Mouse (Mus musculus) gastrocnemius, postnatal 10 days (tissue): Measurements from ENCODE around the gene Wdr45. TPM values are rescaled to one million over a fixed set of nuclear protein-coding genes. Genes with fewer than 3 reads are reported as not detected.
A peak's percentile ranks its signal among the peaks of the same experiment; 100 is the strongest.
"Not testable (repeated sequence)": the region's sequence is repeated elsewhere in the genome, so short reads cannot be mapped to it uniquely, and the experiment has no call there.

ENCODE experiments used
- DNase-seq: peaks from one replicate; pipeline ENCODE4 v3.0.0; 2021; ENCODE audit warnings: mixed read lengths
- total RNA-seq, 2 experiments: library from RNA; stranded (reverse); gene quantifications; 2 replicates each; pipeline ENCODE4 v1.2.3; 2021

Gene Wdr45
- total RNA-seq, 2 experiments from 2014 or later: 19.6 to 24.3 TPM

DNA sequence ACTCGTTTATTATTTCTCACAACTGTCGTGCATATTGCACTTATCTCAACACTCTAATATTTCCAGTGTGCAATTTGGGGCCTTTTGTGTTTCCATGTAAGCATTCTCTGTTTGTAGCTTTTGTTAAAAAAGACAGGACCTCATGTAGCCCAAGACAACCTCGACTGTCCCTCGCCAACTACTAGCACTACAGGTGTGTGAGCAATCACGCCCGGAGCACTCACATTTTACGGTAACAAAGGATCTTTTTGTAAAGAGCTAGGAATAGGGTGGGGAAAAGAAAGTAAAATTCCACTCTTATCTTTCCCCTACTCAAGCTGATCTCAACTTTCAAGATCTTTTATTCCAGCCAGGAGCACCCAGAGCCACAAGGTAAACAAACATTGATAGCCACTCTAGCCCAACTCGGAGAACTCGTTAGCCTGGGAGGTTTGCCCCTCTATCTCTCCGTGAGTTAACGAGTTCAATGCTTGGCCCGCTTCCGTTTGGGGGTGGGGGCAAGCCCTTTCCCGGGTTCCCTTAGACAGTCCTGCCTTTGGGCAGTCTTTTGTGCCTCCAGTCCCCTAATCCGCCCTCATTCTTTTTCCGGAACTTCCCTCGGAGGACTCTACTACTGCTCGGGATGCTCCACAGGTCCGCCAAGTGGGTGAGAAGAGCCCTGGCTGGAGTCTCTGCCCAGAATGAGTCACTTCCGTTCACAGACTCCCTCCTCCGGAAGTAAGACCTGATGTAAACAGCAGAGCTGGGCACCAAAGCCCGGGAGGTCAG is 7.6 kb downstream of the Wdr45 start, which contains the start of gene Gm45208:
TSS of gene Gm45208 (plus strand) at position 732 of the 768 bp plus-strand sequence.
- DNase-seq: peak; percentile 56

DNA sequence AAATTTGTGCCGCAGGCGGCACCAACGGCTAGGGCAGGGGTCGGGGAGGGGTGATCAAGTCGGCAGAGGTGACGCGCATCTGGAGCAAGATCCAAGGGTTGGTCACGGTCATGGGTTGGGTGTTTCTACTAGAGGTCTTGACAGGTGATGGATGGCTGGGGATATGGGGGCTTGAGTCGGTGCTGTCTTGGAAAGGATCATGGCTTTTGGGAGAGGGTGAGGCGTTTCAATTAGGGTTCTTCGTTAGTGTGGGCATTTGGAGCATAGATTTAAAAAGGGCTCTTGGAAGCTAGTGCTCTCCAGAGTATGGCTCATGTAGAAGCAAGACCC is 8.1 kb downstream of the Wdr45 start:
- DNase-seq: no peak

DNA sequence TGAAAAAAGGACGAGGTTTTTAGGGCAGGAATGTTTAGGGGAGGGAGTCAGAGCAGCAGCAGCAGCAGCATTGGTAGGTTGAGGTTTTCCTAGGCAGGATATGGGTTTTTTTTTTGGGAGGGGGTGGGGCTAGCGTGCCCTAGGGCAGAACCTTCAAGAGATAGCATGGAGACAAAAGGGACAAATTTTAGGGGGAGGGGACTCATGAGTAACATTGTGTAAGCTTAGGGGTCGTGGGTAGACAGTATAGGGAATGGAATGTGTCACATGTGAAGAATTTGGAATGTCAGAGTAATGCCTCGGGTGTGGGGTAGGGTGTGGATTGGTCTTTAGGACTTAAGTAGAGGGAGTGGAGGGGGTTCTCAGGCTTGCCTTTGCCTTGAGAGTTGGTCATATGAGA is 8.6 kb downstream of the Wdr45 start:
- no peak for DNase-seq

DNA sequence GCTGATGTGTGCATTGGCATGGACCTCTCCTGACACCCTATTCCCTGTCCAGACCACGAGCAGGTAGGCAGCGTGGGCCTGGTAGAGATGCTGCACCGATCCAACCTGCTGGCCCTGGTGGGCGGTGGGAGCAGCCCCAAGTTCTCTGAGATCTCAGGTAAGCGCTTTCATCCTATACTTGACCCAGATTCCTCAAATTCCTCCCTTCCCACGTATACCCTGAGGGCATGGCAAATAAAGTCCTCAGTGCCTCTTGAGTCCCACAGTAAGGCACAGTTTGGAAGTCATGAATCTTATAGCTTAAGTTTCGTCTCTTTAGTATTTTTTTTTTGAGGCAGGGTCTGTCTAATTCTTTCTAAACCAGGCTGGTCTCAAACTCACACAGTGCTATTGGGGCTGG is 10.0 kb downstream of the Wdr45 start:
- DNase-seq: no peak

DNA sequence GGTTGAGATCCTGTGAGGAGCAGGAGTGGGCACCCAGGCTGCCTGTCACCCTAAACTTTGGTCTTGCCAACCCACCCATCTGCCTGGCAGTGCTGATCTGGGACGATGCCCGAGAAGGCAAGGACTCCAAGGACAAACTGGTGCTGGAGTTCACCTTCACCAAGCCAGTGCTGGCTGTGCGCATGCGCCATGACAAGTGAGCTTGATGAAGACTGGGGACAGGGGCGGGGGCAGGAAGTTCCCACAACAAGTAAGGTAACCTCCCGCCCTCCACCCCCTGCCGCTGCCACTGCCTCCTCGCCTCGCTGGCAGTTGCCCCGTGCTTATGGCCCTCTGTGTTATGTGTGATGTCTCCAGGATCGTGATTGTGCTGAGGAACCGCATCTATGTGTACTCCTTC is 11.7 kb downstream of the Wdr45 start:
- no peak for DNase-seq

DNA sequence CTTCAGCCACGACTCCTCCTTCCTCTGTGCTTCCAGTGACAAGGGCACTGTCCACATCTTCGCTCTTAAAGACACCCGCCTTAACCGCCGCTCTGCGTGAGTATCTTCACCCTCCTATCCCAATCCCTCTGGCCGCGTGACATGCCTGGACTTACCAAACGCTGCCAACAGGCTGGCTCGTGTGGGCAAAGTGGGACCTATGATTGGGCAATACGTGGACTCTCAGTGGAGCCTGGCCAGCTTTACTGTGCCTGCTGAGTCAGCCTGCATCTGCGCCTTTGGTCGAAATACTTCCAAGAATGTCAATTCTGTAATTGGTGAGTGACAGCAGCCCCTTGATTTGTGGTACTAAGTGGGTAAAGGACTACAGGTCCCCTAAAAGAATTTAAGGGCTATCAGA is 13.0 kb downstream of the Wdr45 start:
- DNase-seq: no peak

DNA sequence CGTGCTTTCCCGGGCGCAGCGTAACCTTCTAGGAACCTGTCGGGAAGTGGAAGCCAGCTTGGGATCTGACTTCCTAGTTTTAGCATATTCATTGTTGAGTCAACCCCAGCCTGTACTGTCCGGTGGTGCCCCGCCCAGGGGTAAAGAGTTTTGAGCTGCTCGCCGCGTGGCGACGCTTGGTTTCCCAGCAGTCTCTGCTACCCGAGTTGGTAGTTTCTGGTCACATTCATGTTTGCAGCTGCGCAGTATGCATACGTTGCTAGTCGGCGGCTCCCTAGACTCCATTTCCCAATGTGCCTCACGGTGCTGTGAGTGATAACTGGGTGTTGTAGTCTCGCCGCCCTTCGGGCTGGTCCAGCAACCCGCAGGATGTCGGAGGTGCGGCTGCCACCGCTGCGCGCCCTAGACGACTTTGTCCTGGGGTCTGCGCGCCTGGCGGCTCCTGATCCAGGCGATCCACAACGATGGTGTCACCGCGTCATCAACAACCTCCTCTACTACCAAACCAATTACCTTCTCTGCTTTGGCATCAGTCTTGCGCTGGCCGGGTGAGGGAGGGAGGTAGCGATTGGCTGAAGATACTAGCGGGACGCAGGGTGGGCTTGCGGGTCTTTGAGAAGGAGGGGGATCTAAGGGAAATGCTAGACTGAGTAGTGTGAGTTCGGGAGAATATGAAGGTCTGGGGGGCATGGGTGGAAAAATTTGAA is 14.2 kb downstream of the Wdr45 start, which contains the start of gene Praf2:
TSS of gene Praf2 (plus strand) at position 225 of the 707 bp plus-strand sequence.
- DNase-seq: peak; percentile 51

DNA sequence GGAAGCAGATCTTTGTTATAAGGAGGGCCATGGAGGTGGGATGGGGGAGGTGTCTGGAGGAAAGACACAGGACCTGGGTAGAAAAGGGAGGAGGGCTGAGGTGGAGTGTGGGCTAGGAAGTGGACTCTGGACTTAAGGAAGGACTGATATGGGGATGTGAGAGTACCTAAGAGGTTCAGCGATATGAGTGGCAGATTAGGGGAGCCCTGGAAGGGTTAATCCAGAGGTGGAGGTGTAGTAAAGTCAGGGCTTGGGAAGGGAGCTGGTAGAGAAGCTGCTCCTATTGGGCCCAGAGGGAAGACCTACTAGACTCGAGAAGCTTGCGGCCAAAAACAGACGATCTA is 14.8 kb downstream of the Wdr45 start:
- no peak for DNase-seq

DNA sequence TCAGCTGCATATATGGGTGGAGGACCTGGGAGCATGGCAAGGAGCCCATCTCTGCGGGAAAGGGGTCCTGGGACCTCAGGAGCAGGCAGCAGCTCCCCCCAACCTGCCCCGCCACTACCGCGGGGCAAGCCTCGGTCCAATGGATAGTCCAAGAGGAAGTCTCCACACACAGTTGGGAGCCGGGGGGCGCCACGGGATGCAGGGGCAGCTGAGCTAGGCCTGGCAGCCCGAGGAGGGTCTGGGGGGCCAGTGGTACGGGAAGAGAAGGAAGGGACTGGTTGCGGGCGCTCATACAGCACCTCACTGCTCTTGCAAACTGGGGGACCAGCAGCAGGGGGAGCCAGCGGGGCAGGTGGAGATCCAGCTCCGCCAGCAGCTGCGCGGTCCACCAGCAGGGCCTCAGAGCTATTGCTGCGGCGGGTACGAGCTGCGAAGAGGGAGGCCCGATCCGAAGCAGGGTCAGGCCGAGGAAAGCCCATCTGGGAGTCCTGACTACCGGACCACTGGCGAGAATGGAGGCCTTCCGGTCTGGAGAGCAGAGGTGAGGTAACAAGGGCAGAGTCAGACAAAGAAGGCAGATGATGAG is 19.5 kb downstream of the Wdr45 start:
- DNase-seq: peak; percentile 77

DNA sequence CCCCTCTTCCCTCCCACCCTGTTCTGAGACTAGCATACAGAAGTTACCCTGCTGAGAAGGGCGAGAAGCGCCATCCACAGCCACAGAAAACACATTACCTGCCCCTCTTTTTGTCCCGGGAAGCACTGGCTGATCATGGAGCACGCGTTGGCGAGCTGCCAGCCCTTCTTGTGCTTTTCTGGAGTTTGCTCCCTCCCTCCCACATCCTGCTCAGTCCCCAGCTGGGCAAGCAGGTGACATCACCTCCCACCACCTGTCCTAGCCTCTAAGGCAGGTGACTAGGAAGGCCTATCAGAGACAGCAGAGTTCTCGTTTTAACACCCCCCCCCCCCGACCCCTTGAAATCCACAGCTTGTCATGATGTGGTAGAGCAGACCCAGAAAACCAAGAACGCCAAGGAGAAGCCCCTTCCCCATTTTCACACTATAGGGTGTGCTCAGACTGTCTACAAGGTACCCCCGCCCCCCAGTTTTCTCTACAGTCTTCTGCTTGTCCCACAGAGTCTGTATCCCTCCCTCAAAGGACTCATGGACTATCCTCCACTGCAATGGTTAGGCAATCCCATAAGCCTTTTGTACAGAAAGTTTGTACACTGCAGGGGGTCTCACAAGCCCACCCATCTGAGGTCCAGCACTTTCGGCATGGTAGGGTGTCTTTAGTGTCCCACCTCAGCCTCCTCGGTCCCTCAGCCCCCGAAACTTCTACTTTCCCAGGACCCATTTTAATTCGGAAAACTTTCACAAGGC is 25.4 kb downstream of the Wdr45 start:
- DNase-seq: no peak

DNA sequence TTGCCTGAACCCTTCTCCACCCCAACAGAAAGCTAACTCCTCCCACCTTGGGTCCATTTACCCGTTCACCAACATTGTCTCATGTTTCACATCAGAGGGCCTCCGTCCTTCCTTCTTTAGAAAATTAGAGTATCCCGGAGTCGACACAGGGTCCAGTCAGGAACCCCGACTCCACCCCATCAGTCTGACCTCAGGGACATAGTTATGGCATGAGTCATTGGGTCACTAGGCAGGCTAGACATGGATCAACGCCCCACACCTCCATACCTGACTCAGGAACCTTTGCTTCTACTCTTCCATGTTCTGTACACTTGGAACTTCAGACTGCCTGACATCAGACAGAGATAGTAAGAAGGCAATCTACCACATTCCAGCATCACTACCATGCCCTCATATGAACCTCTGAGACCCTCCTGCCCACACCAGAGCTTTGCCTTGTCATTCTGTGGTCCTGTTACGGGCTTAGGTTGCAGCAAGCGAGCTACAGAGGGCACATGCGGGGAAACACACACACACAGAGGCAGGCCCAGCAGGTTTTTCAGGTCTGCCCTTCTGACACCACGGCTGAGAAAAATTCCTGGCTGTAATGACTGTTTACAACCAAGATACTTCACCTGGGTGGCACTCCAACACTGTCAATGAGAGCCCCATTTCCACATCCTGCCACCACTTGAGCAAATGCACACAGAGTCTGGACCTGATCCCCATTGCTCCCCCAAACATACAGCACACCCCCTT is 26.1 kb downstream of the Wdr45 start:
- no peak for DNase-seq

DNA sequence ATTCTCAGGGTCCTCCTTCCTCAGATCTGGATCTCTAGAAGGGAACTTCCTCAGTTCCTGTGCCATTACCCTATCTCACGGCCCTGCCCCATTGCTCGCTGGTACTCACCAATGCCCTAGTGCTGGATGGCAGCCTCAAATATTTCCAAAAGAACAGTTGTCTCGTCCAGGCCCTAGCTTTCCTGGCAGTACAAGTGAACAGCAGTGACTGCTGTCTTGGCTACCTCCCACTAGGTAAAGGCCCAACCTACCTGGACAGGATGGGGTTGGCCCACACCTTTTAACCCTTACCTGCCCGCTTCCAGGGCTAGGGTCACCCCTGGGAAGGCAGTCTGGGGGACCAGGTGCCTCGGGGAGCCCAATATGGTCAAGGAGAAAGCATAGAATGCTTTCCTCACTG is 27.0 kb downstream of the Wdr45 start:
- DNase-seq: no peak

DNA sequence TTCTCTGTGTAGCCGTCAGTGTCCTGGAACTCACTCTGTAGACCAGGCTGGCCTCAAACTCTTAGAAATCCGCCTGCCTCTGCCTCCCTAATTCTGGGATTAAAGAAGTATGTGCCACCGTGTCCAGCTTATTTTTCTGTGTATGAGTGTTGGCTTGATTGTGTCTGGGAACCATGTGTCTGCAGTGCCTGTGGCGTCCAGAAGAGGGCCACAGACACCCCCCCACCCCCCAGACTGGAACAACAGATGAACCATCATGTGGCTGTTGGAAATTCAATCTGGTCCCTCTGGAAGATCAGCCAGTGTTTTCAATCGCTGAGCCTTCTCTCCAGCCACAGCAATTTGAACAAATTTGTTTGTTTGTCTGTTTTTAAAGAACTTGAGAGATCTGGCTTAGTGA is 29.3 kb downstream of the Wdr45 start:
- no peak for DNase-seq

DNA sequence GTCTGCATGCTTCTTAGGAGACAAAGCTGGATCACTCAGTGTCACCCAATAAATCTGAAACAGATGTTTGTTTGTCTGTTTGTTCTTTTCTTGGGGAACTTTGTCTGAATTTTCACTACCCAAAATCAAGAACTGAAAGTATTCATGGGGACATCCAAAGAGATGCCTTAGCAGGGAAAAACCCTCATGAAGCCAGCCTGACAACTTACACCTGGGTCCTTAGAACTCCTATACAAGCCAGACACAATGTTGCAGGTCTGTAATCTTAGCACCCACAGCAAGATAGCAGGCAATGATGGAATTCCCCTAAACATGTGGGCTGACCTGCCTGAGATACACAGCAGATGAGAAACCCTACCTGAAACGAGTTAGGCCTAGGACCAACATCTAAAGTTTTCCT is 30.8 kb downstream of the Wdr45 start:
- no peak for DNase-seq

DNA sequence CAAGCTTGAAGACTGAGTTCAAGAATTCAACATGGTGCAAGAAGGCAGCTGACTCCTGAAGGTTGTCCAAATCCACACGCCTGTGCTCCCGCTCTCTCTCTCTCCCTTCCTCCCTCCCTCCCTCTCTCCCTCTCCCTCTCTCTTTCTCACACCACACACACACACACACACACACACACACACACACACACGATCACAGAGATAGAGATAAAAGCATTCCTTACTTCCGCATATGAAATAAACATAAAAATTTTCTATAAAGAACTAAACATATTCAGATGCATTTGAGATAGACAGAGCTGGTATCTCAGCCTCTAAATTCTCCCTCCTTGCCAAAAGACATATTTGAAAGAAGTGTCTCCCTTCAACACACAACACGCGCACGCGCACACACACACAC is 31.3 kb downstream of the Wdr45 start:
- no peak for DNase-seq

DNA sequence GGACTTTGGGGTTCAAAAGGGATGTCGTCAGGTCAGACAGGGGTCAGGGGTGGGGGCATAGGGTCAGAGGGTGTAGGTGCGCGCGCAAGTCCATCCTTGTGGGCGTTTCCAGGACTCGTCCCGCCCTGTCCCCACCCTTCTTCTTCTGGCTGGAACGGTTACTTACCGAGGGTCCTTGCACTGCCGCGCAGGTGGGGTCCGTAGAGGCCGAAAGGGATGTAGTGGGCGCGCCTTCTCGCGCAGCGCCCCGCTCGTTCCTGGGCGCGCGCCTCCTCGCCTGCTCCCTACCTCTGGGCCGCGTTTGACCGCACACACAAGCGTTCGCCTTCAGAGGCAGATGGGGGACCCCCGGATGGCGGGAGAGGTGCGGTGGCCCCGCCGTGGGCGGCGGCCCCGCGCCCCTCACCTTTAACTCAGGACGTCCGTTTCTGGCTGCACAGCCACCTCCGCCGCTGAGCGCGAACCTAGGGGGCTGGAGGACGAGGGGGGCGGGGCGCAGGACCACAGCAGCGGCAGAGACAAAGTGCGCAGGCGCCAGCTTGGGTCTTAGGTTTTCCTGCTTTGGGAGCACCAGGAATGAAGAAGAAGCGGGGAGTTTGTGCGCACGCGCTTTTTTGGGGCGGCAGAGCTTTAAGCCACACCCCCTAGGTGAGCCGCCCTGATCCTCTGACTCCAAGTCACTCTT is 36.4 kb downstream of the Wdr45 start, which contains the start of gene Ccdc120:
TSS of gene Ccdc120 (minus strand) at position 474 of the 685 bp plus-strand sequence.
- DNase-seq: peak; percentile 49

DNA sequence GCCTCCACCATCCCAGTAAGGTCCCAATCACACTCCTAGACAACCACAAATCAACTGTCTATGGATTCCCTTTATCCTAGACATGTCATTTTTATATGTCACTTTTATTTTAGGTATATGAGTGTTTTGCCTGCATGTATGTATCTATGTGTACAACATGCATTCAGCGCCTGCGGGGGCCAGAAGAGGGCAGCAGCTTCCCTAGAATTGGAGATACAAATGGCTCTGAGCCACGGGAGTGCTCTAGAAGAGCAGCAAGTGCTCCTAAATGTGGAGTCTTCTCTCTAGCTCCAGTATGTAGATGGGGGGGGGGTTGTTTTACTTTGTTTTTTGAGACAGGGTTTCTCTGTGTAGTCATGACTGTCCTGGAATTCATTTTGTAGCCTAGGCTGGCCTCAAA is 39.5 kb downstream of the Wdr45 start:
- not testable (repeated sequence) for DNase-seq

DNA sequence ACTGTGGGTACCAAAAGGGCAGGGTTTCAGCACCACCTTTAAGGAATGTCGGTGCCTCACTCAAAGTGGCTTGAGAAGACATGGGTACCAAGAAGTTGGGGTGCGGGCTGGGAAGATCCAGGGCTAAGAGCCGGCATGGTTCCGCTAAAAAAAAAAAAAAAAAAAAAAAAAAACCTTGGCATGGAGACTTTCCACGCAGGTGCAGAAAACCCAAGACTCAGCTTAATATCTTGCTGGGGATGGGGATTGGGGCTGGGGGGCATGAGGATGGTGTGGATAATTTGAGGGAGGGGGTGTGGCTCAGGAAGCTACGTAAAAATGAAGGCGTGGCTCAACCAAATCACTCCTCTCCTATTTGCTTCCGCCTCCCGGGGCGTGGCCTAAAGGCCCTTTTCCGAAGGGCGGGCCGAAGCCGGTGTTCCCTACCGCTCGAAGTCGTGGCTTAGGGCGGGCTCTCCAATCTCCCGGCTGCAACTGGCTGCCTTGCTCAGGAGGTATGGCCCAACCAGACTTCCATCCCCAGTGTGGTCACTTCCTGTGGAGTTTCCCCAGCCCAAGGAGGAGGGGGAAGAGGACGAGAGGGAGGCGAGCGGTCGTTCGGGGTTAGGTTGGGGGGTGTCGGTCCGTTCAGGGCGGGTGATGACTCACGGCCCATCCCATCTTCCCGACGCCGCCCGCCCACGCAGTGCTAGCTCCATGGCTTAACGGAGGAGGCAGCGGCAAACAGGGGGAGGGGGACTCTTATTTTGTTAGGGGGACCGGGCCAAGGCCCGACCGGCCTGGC is 48.2 kb downstream of the Wdr45 start, which contains the start of gene Tfe3:
TSS of gene Tfe3 (plus strand) at position 424 of the 784 bp plus-strand sequence.
- DNase-seq: peak; percentile 78

DNA sequence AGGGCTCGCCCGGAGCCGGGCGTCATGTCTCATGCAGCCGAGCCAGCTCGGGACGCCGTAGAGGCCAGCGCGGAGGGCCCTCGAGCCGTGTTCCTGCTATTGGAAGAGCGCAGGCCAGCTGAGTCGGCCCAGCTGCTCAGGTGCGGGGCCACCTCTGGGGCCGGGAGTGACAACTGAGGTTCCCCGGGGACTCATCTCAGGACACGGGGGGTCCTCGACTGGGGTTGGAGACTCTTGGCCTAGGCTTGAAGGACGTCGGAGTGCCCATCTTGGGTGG is 48.7 kb downstream of the Wdr45 start:
- DNase-seq: no peak

DNA sequence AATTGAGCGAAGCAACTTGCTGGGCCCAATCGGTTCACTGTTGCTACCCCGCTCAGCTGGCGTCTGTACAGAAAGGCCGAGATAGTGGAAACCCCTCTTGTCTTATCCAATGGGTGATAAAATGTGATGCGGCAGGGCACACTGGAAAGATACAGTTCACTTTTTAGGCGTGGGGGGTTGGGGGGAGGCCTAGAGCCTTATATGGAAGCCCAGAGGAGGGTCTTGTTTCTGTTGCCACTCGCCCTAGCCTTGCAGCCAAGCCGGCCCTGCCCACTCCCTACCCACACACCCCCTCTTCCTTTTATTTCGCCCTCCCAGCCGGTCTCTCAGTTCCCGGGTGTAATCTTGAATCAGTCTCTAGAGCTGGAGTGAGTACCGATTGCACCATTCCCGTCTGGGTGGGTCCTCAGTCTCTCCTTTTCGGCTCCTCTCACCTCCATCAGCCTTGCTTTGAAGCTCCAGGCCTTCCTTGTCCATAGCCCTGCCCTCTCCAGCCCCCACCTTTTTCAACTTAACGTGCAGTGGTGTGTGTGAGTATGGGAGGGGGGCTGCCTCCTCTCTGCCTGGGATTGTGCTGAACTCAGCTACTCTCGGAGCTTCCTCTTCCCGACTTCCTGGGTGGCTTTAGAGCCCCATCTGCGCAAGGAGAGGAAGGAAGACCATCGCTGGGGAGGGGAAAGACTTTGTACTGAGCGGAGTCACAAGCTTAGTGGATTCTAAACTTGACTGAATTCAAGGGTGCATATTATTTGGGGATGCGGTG is 49.7 kb downstream of the Wdr45 start:
- DNase-seq: peak; percentile 8
